Mouse (Mus musculus) liver, postnatal 0 days (tissue): ENCODE measurements around the gene Nop10. TPM values are rescaled to one million over a fixed set of nuclear protein-coding genes. Genes with fewer than 3 reads are reported as not detected.

Source experiments
- ATAC-seq: fragments of 200-750 bp; cut with Nextera tagmentation; 2 replicates; pipeline ENCODE4 v1.8.0; 2017; ENCODE audit warnings: mild to moderate bottlenecking, moderate library complexity
- DNase-seq: peaks from one replicate; pipeline ENCODE4 v3.0.0-alpha.2; 2016
- H3K27ac ChIP-seq: fragments of 300-500 bp; sonication (generic); 2 replicates; pipeline ENCODE4 v1.5.1; 2014; ENCODE audit warnings: antibody characterized with exemption, moderate library complexity, mild to moderate bottlenecking, low read depth
- H3K27me3 ChIP-seq: fragments of 300-500 bp; sonication (generic); 2 replicates; pipeline ENCODE4 v1.6.1; 2014; ENCODE audit warnings: low read length, control low read depth, mixed read lengths; ENCODE audit not compliant: insufficient read depth
- H3K36me3 ChIP-seq: fragments of 300-500 bp; sonication (generic); replicated peaks from 2 replicates; pipeline ENCODE4 v1.6.1; 2014; ENCODE audit warnings: mild to moderate bottlenecking, control low read depth, low read length, moderate library complexity, mixed read lengths; ENCODE audit not compliant: insufficient read depth
- H3K4me1 ChIP-seq: fragments of 300-500 bp; sonication (generic); 2 replicates; pipeline ENCODE4 v1.6.1; 2014; ENCODE audit warnings: antibody characterized with exemption, mild to moderate bottlenecking, control low read depth; ENCODE audit not compliant: insufficient read depth
- H3K4me2 ChIP-seq: fragments of 300-500 bp; sonication (generic); 2 replicates; pipeline ENCODE4 v1.6.1; 2014; ENCODE audit warnings: low read depth, mild to moderate bottlenecking, low read length, moderate library complexity, mixed read lengths
- H3K4me3 ChIP-seq: fragments of 300-500 bp; sonication (generic); 2 replicates; pipeline ENCODE4 v1.5.1; 2014; ENCODE audit warnings: low read depth, low read length
- H3K9ac ChIP-seq: fragments of 300-500 bp; sonication (generic); replicated peaks from 2 replicates; pipeline ENCODE4 v1.6.1; 2014; ENCODE audit warnings: mild to moderate bottlenecking, moderate library complexity
- H3K9me3 ChIP-seq: fragments of 300-500 bp; sonication (generic); 2 replicates; pipeline ENCODE4 v1.6.1; 2016; ENCODE audit warnings: mild to moderate bottlenecking, control low read depth, low read length, mixed read lengths
- CTCF ChIP-seq: sonication (generic); IDR thresholded peaks from 2 replicates; pipeline ENCODE4 v1.5.1; 2016; ENCODE audit warnings: antibody characterized with exemption, low read depth
- EP300 ChIP-seq: IDR thresholded peaks from 2 replicates; pipeline ENCODE4 v1.6.1; 2016; ENCODE audit warnings: antibody characterized with exemption, low read depth, mild to moderate bottlenecking
- WGBS: fragments of 180-500 bp; shearing (Covaris S2); extraction: QIAGEN DNeasy Blood & Tissue Kit; methylation state at CpG from one replicate; pipeline ENCODE4 v1.1.7; 2014; ENCODE audit not compliant: insufficient replicate concordance; 5-methylcytosine and 5-hydroxymethylcytosine counted together
- polyA plus RNA-seq: library from polyadenylated mRNA; unstranded; fragments of >200 nt; fragmentation: Nextera tagmentation; extraction: Ambion mirVana; gene quantifications from 2 replicates; pipeline ENCODE4 v1.2.1, GENCODE M21; 2015

The Nop10 gene
- polyA plus RNA-seq, 1 experiment from 2014 or later, result 129 TPM

DNA sequence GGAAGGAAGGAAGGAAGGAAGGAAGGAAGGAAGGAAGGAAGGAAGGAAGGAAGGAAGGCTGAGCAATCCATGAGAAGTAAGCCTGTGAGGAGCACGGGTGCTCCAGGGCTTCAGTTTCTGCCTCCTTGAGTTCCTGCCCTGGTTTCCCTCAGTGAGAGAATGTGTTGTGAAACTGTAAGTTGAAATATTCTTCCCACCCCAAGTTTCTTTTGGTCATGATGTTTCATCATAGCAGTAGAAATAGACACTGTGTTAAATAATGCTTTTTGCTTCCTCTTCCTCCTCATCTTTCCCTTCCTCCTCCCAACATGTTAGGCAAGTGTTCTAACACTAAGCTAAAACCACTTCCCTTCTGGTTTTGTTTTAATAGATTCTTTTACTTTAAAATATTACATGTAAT, 29.1 kb upstream of the Nop10 start:
- DNase-seq (no peak), ATAC-seq (peak; percentile 43; the same call in 1 of the 2 replicates)
- Histone ChIP-seq H3K9me3 (no peaks in the 10 kb centered on the region), H3K4me1 (no peaks in the 10 kb centered on the region), H3K27me3 (no peaks in the 10 kb centered on the region), H3K4me2 (no peak overlapping the region), H3K36me3 (no peaks in the 10 kb centered on the region), H3K27ac (no peak overlapping the region), H3K4me3 (no peak overlapping the region), H3K9ac (no peak overlapping the region)
- 35% methylated on average over 1 of the region's 1 CpGs for WGBS
- TF ChIP-seq CTCF (no peak), EP300 (no peak)

DNA sequence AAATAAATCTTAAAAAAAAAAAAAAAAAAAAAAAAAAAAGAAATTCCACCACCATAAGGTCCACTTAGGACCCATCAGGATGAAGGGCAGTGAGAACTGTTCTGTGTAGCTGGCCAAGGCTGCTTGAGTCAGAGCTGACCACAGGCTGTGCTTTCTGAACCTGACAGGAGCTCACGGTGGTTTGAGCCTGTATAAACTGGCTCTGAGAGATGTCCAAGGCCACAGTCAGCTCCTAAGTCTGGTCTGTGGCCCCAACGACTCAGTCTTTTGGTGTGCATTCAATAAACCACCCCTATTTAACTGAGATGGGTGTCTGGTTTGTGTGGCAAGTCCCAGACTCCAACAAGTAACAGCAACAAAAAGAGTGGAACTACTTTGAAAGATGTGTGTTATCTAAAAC, 25.1 kb upstream of the Nop10 start:
- no peak for ATAC-seq
- no peaks in the 10 kb centered on the region for H3K9me3 ChIP-seq
- no peaks in the 10 kb centered on the region for H3K36me3 ChIP-seq
- H3K27me3 ChIP-seq, result peaks cover 5% of the 10 kb centered on the region; the same call in 1 of the 2 replicates
- H3K4me3 ChIP-seq, result no peak overlapping the region
- no peak overlapping the region for H3K27ac ChIP-seq
- 78% methylated on average over 2 of the region's 2 CpGs for WGBS
- no peak for TF ChIP-seq EP300
- TF ChIP-seq CTCF, result no peak
- DNase-seq, result no peak
- H3K9ac ChIP-seq, result no peak overlapping the region
- no peak overlapping the region for H3K4me2 ChIP-seq
- H3K4me1 ChIP-seq, result peaks cover 16% of the 10 kb centered on the region

DNA sequence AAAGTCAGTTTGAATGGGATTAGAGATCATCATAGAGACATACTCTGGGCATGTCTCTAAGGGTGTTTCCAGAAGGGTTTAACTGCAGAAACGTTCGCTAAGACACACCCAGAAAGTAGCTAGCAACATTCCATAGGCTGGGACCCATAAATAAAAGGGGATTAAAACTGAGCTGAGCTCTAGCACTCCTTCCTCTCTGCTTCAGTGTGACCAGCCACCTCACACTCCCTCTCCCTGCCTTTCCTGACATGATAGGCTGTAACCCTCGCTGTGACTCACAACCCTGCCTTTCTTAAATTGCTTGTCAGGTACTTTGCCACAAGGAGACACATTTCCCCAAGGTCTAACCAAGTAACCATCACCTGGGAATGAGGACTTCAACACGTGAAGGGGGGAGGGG, 23.7 kb upstream of the Nop10 start:
- H3K27ac ChIP-seq, result no peak overlapping the region
- ATAC-seq (no peak), DNase-seq (no peak)
- 13% methylated on average over 4 of the region's 4 CpGs for WGBS
- H3K9ac ChIP-seq, result no peak overlapping the region
- peaks cover 16% of the 10 kb centered on the region for H3K4me1 ChIP-seq
- H3K4me3 ChIP-seq, result no peak overlapping the region
- H3K36me3 ChIP-seq, result no peaks in the 10 kb centered on the region
- no peak for TF ChIP-seq EP300
- TF ChIP-seq CTCF, result no peak
- H3K9me3 ChIP-seq, result no peaks in the 10 kb centered on the region
- H3K27me3 ChIP-seq, result peaks cover 5% of the 10 kb centered on the region; the same call in 1 of the 2 replicates
- no peak overlapping the region for H3K4me2 ChIP-seq

DNA sequence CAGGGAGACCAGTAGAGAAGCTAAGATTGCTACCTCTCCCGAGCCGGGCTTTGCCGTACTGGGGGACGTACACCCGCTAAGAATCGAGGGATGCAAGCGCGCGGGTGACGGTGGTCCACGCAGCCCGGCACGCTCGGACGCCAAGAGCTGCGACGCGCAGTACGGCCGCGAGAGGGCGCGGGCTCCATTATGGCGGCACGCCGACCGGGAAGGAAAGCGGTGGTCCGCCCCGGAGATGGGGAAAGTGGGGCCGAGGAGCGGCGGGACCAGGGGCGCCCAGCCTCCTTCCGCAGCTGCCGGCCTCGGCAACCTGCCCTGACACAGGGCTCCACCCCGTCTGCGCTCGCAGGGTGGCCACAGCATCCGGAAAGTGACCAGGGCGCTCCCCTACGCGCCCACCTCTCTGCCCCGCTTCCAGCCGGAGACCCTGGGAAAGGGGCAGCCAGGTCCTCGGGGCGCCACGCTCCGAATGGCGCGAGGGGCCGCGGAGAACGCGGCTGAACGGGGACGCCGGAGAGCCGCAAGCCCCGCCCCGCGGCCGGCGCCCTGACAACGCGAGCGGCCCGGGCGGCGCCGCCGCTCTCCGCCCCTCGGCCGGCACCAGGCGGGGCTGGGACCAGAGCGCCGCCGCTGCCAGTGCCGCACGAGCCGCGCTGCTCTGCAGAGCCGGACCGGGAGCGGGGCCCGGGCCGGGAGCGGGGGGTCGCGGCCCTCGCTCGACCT, 22.4 kb upstream of the Nop10 start, which contains the start of gene Lpcat4:
Gene Lpcat4 (plus strand): TSS at position 257 of the 723 bp plus-strand sequence.
- DNase-seq (peak; percentile 87), ATAC-seq (peak; percentile 92)
- Histone ChIP-seq H3K4me1 (peaks cover 16% of the 10 kb centered on the region), H3K36me3 (no peaks in the 10 kb centered on the region), H3K4me3 (peak within 1 kb of the TSS; percentile 90), H3K9ac (peak within 1 kb of the TSS; percentile 76), H3K9me3 (no peaks in the 10 kb centered on the region), H3K27ac (peak within 1 kb of the TSS; percentile 78), H3K4me2 (peak within 1 kb of the TSS; percentile 98), H3K27me3 (peaks cover 5% of the 10 kb centered on the region; the same call in 1 of the 2 replicates)
- WGBS, result 3% methylated on average over 81 of the region's 94 CpGs
- TF ChIP-seq EP300 (no peak), CTCF (peak; percentile 94)

DNA sequence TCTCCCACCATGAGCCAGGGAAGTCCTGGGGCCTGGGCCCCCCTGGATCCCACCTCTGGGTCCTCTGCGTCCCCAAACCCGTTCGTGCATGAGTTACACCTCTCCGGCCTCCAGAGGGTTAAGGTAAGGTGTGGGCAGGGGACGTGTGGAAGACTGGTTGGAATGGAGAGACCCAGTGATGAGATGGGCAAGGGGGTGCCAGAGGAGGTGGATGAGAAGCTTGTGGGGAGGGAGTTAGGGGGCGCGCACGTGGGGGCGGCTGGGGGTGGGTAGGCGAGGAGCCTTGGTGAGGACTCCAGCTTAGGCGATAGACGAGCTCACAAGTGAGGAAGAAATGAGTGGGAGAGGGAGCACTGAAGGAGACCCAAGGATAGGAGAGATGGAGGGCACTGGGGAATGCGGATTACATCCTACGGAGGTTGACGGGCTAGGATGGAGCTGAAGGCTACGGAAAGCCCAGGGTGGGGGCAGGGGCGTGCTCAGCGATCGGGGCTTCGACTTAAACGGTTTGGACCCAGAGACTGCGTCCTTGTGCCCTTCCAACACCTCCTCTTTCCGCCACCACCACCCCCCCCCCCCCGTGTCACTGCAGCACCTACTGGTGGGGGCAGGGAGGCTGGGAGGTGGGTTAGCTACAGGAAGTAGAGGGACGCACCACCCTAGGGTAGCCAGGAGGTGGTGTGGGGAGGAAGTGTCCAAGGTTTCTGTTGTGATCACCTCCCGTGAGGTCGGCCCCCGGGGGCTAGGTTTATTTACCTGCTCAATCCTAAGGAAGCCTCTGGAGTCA, 21.6 kb upstream of the Nop10 start:
- TF ChIP-seq CTCF (no peak; the same call in 1 of the 2 replicates), EP300 (no peak)
- Histone ChIP-seq H3K4me1 (peaks cover 16% of the 10 kb centered on the region), H3K4me3 (peak overlapping the region; percentile 90), H3K9ac (peak overlapping the region; percentile 76), H3K4me2 (peak overlapping the region; percentile 98), H3K9me3 (no peaks in the 10 kb centered on the region), H3K36me3 (no peaks in the 10 kb centered on the region), H3K27me3 (peaks cover 5% of the 10 kb centered on the region; the same call in 1 of the 2 replicates), H3K27ac (peak overlapping the region; percentile 78; the same call in 1 of the 2 replicates)
- whole genome bisulfite sequencing, result 2% methylated on average over 24 of the region's 28 CpGs
- peak; percentile 37 for DNase-seq
- ATAC-seq, result no peak

DNA sequence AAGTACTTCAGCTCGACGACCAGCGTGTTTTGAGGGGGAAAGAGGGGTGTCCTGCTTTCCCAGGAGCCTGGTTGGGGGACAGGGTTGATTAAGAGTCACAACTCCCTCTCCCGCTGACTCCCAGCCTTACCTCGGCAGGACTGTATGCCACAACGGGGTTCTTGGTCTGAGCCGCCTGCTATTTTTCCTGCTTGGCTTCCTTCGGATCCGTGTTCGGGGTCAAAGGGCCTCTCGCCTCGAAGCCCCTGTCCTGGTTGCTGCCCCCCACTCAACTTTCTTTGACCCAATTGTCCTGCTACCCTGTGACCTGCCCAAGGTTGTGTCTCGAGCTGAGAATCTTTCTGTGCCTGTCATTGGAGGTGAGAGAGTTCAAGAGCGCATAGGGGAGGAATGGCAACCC, 19.9 kb upstream of the Nop10 start:
- 85% methylated on average over 14 of the region's 14 CpGs for WGBS
- DNase-seq, result no peak

More for the DNA sequence above, 19.9 kb upstream of the Nop10 start:
- no peaks in the 10 kb centered on the region for H3K9me3 ChIP-seq
- H3K27me3 ChIP-seq, result peaks cover 5% of the 10 kb centered on the region; the same call in 1 of the 2 replicates
- no peak for ATAC-seq
- no peaks in the 10 kb centered on the region for H3K36me3 ChIP-seq
- no peak for TF ChIP-seq EP300
- no peak for TF ChIP-seq CTCF
- H3K9ac ChIP-seq, result no peak overlapping the region
- H3K4me3 ChIP-seq, result no peak overlapping the region
- no peak overlapping the region for H3K27ac ChIP-seq
- peaks cover 16% of the 10 kb centered on the region for H3K4me1 ChIP-seq
- H3K4me2 ChIP-seq, result no peak overlapping the region
